Mouse (Mus musculus) MEL (cell line): Measurements from ENCODE around the gene Myh9.

Source experiments
- POLR2A ChIP-seq, 2 experiments: IDR thresholded peaks; 2 replicates each; pipeline ENCODE4 v1.6.1; 2011 to 2012; ENCODE audit warnings: low read length in 2 of 2, mild to moderate bottlenecking in 2 of 2, control low read depth in 1 of 2, improper control_type of control experiment in 1 of 2, low read depth in 1 of 2, moderate library complexity in 1 of 2; ENCODE audit not compliant: control insufficient read depth in 1 of 2, insufficient read depth in 1 of 2, poor library complexity in 1 of 2
- SMC3 ChIP-seq: IDR thresholded peaks from 2 replicates; pipeline ENCODE4 v1.6.1; 2011; ENCODE audit warnings: low read depth, low read length, improper control_type of control experiment
- TAL1 ChIP-seq: IDR thresholded peaks from 2 replicates; pipeline ENCODE4 v1.6.1; 2012; ENCODE audit warnings: mild to moderate bottlenecking, inconsistent platforms, low read length, moderate library complexity, mixed read lengths
- TCF12 ChIP-seq: IDR thresholded peaks from 2 replicates; pipeline ENCODE4 v1.6.1; 2014; ENCODE audit warnings: low read depth, mild to moderate bottlenecking, inconsistent platforms, low read length, improper control_type of control experiment, moderate library complexity
- UBTF ChIP-seq: IDR thresholded peaks from 2 replicates; pipeline ENCODE4 v1.6.1; 2012; ENCODE audit warnings: low read depth, mild to moderate bottlenecking, inconsistent platforms, low read length, improper control_type of control experiment, moderate library complexity, borderline replicate concordance; ENCODE audit not compliant: insufficient read depth
- USF2 ChIP-seq, 2 experiments: IDR thresholded peaks; 2 replicates each; pipeline ENCODE4 v1.6.1; 2011 to 2012; ENCODE audit warnings: improper control_type of control experiment in 2 of 2, low read length in 2 of 2, borderline replicate concordance in 1 of 2, inconsistent platforms in 1 of 2, low read depth in 1 of 2, mild to moderate bottlenecking in 1 of 2; ENCODE audit not compliant: insufficient read depth in 1 of 2
- ZC3H11A ChIP-seq: IDR thresholded peaks from 2 replicates; pipeline ENCODE4 v1.6.1; 2012; ENCODE audit warnings: low read depth, mild to moderate bottlenecking, inconsistent platforms, low read length, improper control_type of control experiment

DNA sequence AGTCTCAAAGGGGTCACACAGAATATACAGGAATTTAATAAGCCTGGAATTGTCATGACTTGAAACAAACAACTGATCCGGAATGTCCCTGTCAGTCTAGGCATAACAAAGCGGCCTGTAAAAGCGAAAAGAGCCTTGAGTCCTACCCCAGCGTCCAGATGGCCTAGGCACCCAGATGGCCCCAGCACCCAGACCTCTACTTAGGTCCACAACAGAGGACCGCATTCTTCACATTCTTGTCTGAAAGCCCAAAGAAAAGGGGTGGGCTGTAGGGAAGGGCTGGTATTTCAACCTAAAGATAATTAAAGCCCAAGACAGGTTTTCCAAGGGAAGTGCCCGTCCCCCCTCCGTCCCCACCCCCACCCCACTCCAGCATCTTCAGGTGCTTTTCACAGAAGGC lies 14.6 kb downstream of the Myh9 start:
- no peak for TF ChIP-seq USF2 (IDR thresholded peaks at IDR 0.05; ENCODE audit: borderline replicate concordance in 1 of 2, insufficient read depth in 1 of 2, low read depth in 1 of 2, low read length in 2 of 2)
- no peak for TF ChIP-seq ZC3H11A
- TF ChIP-seq POLR2A (IDR thresholded peaks at IDR 0.05; ENCODE audit: control insufficient read depth in 1 of 2, insufficient read depth in 1 of 2, low read depth in 1 of 2, low read length in 2 of 2, poor library complexity in 1 of 2): no peak
- TF ChIP-seq TCF12: no peak
- TF ChIP-seq SMC3: no peak
- no peak for TF ChIP-seq TAL1
- no peak for TF ChIP-seq UBTF
